Mouse (Mus musculus) kidney, embryonic 14.5 days (tissue): ENCODE measurements at regions not wholly inside any gene's neighbourhood (a gene's known extent, or its start where the extent isn't known, plus 50 kb on each side); places are given as distances from the start of the nearest gene placed in this dataset.
A peak's percentile ranks its signal among the peaks of the same experiment; 100 is the strongest.

ENCODE experiments used
- ATAC-seq: fragments of 200-750 bp; cut with Nextera tagmentation; 2 replicates; pipeline ENCODE4 v1.8.0; 2017; ENCODE audit warnings: moderate number of reproducible peaks, mild to moderate bottlenecking, moderate TSS enrichment, moderate library complexity; ENCODE audit not compliant: low FRiP score, low TSS enrichment
- H3K27ac ChIP-seq: fragments of 300-500 bp; sonication (generic); 2 replicates; pipeline ENCODE4 v1.5.1; 2014; ENCODE audit warnings: low read depth, mild to moderate bottlenecking, low read length, moderate library complexity, mixed read lengths
- H3K27me3 ChIP-seq: fragments of 300-500 bp; sonication (generic); 2 replicates; pipeline ENCODE4 v1.6.1; 2014; ENCODE audit warnings: mild to moderate bottlenecking, low read length; ENCODE audit not compliant: control insufficient read depth, insufficient read depth
- H3K36me3 ChIP-seq: fragments of 300-500 bp; sonication (generic); 2 replicates; pipeline ENCODE4 v1.6.1; 2014; ENCODE audit warnings: low read length, mixed read lengths; ENCODE audit not compliant: control insufficient read depth, insufficient read depth
- H3K4me1 ChIP-seq: fragments of 300-500 bp; sonication (generic); 2 replicates; pipeline ENCODE4 v1.6.1; 2014; ENCODE audit warnings: low read length, mixed read lengths; ENCODE audit not compliant: control insufficient read depth, insufficient read depth
- H3K4me2 ChIP-seq: fragments of 300-500 bp; sonication (generic); replicated peaks from 2 replicates; pipeline ENCODE4 v1.6.1; 2014; ENCODE audit warnings: low read depth, mild to moderate bottlenecking, low read length
- H3K4me3 ChIP-seq: fragments of 300-500 bp; sonication (generic); 2 replicates; pipeline ENCODE4 v1.5.1; 2014; ENCODE audit warnings: mild to moderate bottlenecking, low read length
- H3K9ac ChIP-seq: fragments of 300-500 bp; sonication (generic); 2 replicates; pipeline ENCODE4 v1.6.1; 2014; ENCODE audit warnings: low read depth, mild to moderate bottlenecking, low read length, moderate library complexity
- H3K9me3 ChIP-seq: fragments of 300-500 bp; sonication (generic); 2 replicates; pipeline ENCODE4 v1.6.1; 2016; ENCODE audit warnings: low read length; ENCODE audit not compliant: control insufficient read depth
- WGBS: fragments of 180-500 bp; shearing (Covaris S2); extraction: QIAGEN DNeasy Blood & Tissue Kit; methylation state at CpG from one replicate; pipeline ENCODE4 v1.1.7; 2014; 5-methylcytosine and 5-hydroxymethylcytosine counted together

DNA sequence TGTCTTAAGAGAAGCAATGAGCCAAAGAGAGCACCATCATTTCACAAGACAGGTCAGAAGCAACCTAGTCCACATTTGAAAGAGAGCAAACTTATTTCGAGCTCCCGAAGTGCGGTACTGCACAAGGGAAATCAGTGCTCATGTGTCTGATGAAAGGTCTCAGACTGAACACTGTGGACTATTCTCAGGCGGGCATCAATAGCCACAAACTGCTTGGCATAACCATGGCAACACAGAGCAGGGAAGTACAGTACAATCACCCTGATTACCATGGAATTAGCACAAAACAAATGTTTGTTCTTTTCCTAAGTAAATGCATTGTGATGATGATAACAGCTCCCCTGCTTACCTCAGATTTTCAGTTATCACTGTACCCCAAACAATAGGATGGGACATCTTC, 312.2 kb upstream of the Arrdc4 start:
- Histone ChIP-seq H3K4me1 (no peaks in the 10 kb centered on the region), H3K27ac (no peak overlapping the region), H3K36me3 (no peaks in the 10 kb centered on the region), H3K27me3 (no peaks in the 10 kb centered on the region), H3K9ac (no peak overlapping the region), H3K4me2 (no peak overlapping the region), H3K4me3 (no peak overlapping the region), H3K9me3 (no peaks in the 10 kb centered on the region)
- WGBS, result 89% methylated on average over 4 of the region's 4 CpGs
- ATAC-seq, result no peak

DNA sequence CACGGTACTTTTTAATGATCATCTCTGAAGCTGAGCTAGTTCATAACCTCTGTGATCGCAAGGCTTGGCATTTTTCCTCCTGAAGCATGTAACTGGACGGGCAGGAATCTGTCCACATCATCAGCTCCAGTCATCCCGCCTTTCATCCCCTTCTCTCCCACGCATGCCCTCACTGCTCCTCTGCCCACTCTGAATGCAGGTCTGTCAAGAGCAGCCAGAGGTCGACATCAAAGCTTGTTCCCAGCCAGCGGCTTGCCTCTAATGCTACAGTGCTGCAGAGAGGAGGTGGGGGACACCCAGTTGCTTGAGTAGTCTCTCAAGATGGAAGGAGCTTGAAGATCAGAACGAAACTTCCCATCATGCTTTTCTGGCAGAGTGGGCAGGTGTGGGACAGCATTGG, 267.5 kb upstream of the Arrdc4 start:
- Histone ChIP-seq H3K9me3 (no peaks in the 10 kb centered on the region), H3K4me1 (no peaks in the 10 kb centered on the region), H3K27me3 (no peaks in the 10 kb centered on the region), H3K9ac (no peak overlapping the region), H3K4me2 (no peak overlapping the region), H3K36me3 (no peaks in the 10 kb centered on the region), H3K27ac (no peak overlapping the region), H3K4me3 (no peak overlapping the region)
- 17% methylated on average over 8 of the region's 8 CpGs for WGBS
- peak; percentile 72; the same call in 1 of the 2 replicates for ATAC-seq

DNA sequence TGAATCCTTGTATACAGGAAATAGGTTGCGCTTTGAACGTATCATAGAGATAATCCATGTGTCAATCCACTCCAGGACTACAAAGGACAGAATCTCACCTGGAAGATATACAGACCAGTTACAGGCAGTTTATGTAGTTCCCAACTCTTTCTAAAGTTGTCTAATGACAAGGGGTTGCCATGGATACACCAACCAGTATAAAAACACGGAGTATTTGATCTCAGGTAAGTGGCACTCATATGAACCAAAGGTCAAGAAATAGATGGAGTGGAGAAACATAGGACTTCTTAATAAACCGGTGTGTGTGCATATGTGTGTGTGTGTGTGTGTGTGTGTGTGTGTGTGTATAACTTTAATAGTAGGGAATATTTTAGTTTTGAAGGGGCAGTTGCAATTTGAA, 266.0 kb upstream of the Arrdc4 start:
- Histone ChIP-seq H3K9ac (no peak overlapping the region), H3K4me3 (no peak overlapping the region), H3K9me3 (no peaks in the 10 kb centered on the region), H3K27ac (no peak overlapping the region), H3K36me3 (no peaks in the 10 kb centered on the region), H3K27me3 (no peaks in the 10 kb centered on the region), H3K4me1 (no peaks in the 10 kb centered on the region), H3K4me2 (no peak overlapping the region)
- no peak for ATAC-seq
- WGBS, result 85% methylated on average over 4 of the region's 4 CpGs

GRCm38 (mm10) chr7:69007237-69007636, 258.2 kb upstream of the Arrdc4 start:
- no peak overlapping the region for H3K27ac ChIP-seq
- 87% methylated on average over 10 of the region's 10 CpGs for WGBS
- no peaks in the 10 kb centered on the region for H3K27me3 ChIP-seq
- H3K4me3 ChIP-seq, result no peak overlapping the region
- no peaks in the 10 kb centered on the region for H3K4me1 ChIP-seq
- ATAC-seq, result no peak
- H3K4me2 ChIP-seq, result no peak overlapping the region
- H3K9me3 ChIP-seq, result no peaks in the 10 kb centered on the region
- no peak overlapping the region for H3K9ac ChIP-seq
- no peaks in the 10 kb centered on the region for H3K36me3 ChIP-seq

DNA sequence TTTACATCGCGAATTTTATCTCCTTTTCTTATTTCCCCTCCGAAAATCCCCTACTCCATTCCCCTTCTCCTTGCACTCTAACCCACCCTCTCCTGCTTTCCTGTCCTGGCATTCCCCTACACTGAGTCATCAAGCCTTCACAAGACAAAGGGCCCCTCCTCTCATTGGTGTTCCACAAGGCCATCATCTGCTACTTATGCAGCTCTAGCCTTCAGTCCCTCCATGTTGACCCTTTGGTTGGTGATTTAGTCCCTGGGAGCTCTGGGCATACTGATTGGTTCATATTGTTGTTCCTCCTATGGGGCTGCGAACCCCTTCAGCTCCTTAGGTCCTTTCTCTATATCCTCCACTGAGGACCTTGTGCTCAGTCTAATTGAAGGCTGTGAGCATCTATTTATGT, 239.0 kb upstream of the Arrdc4 start:
- ATAC-seq, result no peak

GRCm38 (mm10) chr7:68983937-68984336, 234.9 kb upstream of the Arrdc4 start:
- Histone ChIP-seq H3K9ac (no peak overlapping the region), H3K9me3 (no peaks in the 10 kb centered on the region), H3K27ac (no peak overlapping the region), H3K27me3 (no peaks in the 10 kb centered on the region), H3K4me2 (no peak overlapping the region), H3K4me1 (peaks cover 10% of the 10 kb centered on the region), H3K4me3 (no peak overlapping the region), H3K36me3 (no peaks in the 10 kb centered on the region)
- ATAC-seq, result no peak
- 54% methylated on average over 1 of the region's 1 CpGs for WGBS

More for the DNA sequence above, 239.0 kb upstream of the Arrdc4 start:
- H3K9me3 ChIP-seq, result no peaks in the 10 kb centered on the region
- WGBS, result 88% methylated on average over 4 of the region's 4 CpGs
- no peaks in the 10 kb centered on the region for H3K36me3 ChIP-seq
- no peak overlapping the region for H3K4me2 ChIP-seq
- no peak overlapping the region for H3K4me3 ChIP-seq
- H3K27me3 ChIP-seq, result no peaks in the 10 kb centered on the region
- H3K4me1 ChIP-seq, result no peaks in the 10 kb centered on the region
- no peak overlapping the region for H3K27ac ChIP-seq
- no peak overlapping the region for H3K9ac ChIP-seq

- 82% methylated on average over 10 of the region's 10 CpGs for WGBS
- Histone ChIP-seq H3K27me3 (no peaks in the 10 kb centered on the region), H3K9me3 (no peaks in the 10 kb centered on the region), H3K4me1 (peaks cover 10% of the 10 kb centered on the region), H3K36me3 (no peaks in the 10 kb centered on the region), H3K9ac (no peak overlapping the region), H3K4me3 (no peak overlapping the region), H3K27ac (no peak overlapping the region), H3K4me2 (no peak overlapping the region)
- ATAC-seq, result no peak
Measured at GRCm38 (mm10) chr7:68982914-68983502, 234.0 kb upstream of the Arrdc4 start.

DNA sequence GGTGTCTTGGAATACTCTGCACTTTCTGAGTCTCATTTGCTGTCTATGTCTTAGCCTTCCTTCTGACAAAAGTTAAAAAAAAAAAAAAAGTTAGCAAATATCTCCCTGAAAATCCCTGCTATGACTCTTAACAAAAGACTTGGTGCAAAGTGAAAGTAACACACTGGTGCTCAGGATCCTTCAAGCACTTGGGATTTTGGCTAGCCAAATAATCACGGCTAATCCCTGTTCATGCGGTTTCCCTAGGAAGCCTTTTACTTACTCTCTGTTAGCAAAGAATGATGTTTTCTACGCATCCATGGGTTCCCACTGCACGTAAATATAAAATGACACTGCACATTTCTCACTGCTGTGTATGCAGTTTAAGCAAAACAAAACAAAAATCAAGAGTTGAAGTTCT, 229.5 kb upstream of the Arrdc4 start:
- WGBS, result 39% methylated on average over 4 of the region's 4 CpGs
- Histone ChIP-seq H3K9ac (no peak overlapping the region), H3K27me3 (no peaks in the 10 kb centered on the region), H3K36me3 (no peaks in the 10 kb centered on the region), H3K4me1 (peaks cover 10% of the 10 kb centered on the region), H3K4me3 (no peak overlapping the region), H3K4me2 (no peak overlapping the region), H3K27ac (no peak overlapping the region), H3K9me3 (no peaks in the 10 kb centered on the region)
- ATAC-seq, result no peak

DNA sequence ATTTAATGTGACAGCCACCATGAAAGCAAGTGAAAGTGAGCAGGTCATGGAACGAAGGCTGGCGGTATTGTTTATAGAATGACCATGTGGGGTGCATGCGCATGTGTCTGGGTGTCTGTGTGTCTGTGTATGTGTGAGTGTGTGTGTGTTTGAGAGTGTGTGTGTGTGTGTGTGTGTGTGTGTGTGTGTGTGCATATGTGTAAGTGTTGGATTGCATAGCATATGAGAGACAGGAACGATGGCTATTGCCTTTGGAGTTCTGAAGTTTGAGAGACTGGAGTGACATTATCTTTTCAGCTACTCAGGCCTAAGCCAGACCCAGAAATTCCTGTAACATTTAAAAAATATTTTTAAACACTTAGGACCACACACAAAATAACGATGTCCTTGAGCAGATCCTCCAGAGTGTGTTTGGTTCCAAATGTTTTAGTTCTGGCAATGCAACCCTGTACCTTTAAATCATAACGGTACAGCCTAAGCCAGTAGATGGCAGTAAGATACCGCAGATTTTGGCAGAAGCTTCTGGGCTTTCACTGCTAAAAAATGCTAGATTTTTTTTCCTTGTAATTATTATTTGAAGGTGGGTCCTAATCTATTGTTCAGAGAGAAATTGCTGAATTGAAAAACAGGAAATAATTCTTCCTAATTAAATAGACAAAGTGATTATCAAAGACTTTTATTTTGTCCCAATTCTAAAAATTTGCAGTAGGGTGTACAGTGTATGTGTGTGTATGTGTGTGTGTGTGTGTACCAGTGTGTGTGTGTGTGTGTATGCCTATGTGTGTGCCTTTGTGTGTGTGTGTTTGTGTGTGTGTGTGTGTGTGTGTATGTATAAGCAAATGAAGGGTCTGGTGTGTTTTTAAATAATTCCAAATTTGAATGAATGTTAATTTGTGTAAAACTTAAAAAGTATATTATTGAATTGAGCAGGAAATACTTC, 228.0 kb upstream of the Arrdc4 start:
- peaks cover 10% of the 10 kb centered on the region for H3K4me1 ChIP-seq
- no peaks in the 10 kb centered on the region for H3K36me3 ChIP-seq
- 53% methylated on average over 7 of the region's 7 CpGs for WGBS
- no peak overlapping the region for H3K4me3 ChIP-seq
- ATAC-seq, result peak; percentile 67; the same call in 1 of the 2 replicates
- H3K27me3 ChIP-seq, result no peaks in the 10 kb centered on the region
- H3K9ac ChIP-seq, result no peak overlapping the region
- H3K27ac ChIP-seq, result no peak overlapping the region
- no peak overlapping the region for H3K4me2 ChIP-seq
- no peaks in the 10 kb centered on the region for H3K9me3 ChIP-seq
